Mouse (Mus musculus) splenic B cell, adult 2 months (primary cell): Measurements from ENCODE around the gene Blmh.

Experiments
- DNase-seq: peaks from one replicate; pipeline ENCODE4 v3.0.0-alpha.2; 2011; ENCODE audit warnings: low read depth, low spot score
- H3K27me3 ChIP-seq: 2 replicates; pipeline ENCODE4 v1.6.1; 2012; ENCODE audit warnings: mild to moderate bottlenecking, low read length, moderate library complexity, mixed read lengths; ENCODE audit not compliant: control insufficient read depth, poor library complexity, insufficient read depth, severe bottlenecking
- H3K36me3 ChIP-seq: 2 replicates; pipeline ENCODE4 v1.6.1; 2012; ENCODE audit warnings: mild to moderate bottlenecking, low read length, moderate library complexity, mixed read lengths; ENCODE audit not compliant: control insufficient read depth, poor library complexity, insufficient read depth, severe bottlenecking

Gene Blmh

GRCm38 (mm10) chr11:76946203-76946585 is 21.6 kb downstream of the Blmh start:
- H3K27me3 ChIP-seq: no peaks in the 10 kb centered on the region
- DNase-seq: peak; percentile 5

GRCm38 (mm10) chr11:76953536-76953935 is 28.9 kb downstream of the Blmh start:
- DNase-seq: no peak
- Histone ChIP-seq H3K27me3 (no peaks in the 10 kb centered on the region), H3K36me3 (peaks cover 9% of the 10 kb centered on the region)

More at GRCm38 (mm10) chr11:76946203-76946585, 21.6 kb downstream of the Blmh start:
- peaks cover under 1% of the 10 kb centered on the region; the same call in 1 of the 2 replicates for H3K36me3 ChIP-seq

- H3K36me3 ChIP-seq: peaks cover 12% of the 10 kb centered on the region
- DNase-seq: no peak
- no peaks in the 10 kb centered on the region for H3K27me3 ChIP-seq
These were observed 41.1 kb downstream of the Blmh start for GRCm38 (mm10) chr11:76965703-76966102.

DNA sequence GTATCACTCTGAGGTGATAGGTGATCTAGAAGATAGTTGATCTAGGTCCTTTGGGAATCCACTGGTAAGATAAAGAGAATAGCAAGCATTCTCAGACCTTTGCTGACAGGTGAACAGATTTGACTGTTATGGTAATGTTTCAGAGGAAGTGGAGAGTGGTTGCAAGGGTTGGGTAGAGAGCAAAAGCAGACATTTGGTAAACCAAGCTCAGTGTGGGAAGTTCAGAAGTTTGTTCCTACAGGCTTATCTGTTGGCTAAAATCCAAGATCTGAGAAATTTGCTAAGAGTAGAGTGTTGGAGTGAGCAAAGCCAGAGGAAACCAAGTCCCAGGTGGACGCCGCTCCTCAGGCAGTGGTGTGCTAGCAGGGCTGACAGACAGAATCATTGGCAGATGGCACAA is 45.7 kb downstream of the Blmh start:
- H3K36me3 ChIP-seq: peaks cover 8% of the 10 kb centered on the region
- no peak for DNase-seq
- H3K27me3 ChIP-seq: no peaks in the 10 kb centered on the region

DNA sequence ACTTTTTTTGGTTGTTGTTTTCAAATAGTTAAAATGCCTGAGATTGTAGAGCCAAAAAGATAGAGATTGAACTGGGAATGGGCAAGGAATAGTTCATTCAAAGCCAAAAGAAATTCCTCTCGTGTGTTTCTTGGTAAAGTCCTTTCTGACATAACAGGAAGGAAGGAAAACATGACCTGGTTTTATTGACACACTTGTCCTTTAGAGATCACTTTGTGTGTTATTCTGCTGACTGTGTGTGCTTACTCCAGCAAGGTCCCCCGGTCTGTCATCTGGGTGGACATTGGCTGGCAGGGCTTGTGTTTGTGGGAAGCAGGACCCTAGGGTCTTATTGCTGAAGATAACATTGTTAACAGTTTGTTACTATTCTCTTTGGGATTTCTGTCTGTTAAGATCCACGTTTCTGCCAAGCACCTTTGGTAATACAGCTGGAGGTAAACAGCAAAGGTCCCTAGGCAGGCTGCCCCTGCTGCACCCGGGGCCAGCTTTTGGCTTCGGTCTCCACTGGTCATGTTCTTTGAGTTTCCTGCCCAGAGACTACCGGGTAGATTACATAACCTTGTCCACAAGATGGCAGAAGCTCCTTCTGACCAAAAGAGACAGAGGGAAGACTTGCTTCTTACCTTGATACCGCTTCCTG is 50.2 kb downstream of the Blmh start:
- DNase-seq: no peak
- H3K27me3 ChIP-seq: no peaks in the 10 kb centered on the region
- H3K36me3 ChIP-seq: peaks cover 6% of the 10 kb centered on the region; the same call in 1 of the 2 replicates

DNA sequence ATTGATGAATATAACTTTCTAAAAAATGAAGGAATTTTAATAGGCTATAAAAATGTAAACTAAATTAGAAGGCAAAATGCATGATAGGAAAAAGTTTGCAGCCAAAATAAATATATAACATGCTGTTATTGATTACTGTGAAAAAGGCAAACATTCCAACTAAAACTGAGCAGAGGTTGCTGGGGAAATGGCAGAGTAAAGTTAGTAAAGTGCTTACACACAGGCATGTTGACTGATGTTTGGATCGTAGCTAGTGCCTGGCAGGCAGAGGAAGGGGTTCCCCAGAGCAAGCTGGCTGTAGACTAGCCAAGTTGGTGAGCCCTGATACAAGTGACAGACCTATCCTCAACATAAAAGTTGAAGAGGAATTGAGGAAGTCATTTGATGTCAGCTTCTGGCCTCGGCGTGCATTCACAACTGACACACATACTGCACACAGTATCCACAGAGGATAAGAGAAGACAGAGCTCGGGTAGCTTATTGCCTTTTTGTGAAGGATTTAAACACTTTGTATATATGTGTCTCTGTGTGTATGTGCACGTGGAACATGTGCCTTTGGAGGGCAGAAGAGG is 57.0 kb downstream of the Blmh start:
- Histone ChIP-seq H3K36me3 (peaks cover 9% of the 10 kb centered on the region), H3K27me3 (no peaks in the 10 kb centered on the region)
- DNase-seq: no peak

DNA sequence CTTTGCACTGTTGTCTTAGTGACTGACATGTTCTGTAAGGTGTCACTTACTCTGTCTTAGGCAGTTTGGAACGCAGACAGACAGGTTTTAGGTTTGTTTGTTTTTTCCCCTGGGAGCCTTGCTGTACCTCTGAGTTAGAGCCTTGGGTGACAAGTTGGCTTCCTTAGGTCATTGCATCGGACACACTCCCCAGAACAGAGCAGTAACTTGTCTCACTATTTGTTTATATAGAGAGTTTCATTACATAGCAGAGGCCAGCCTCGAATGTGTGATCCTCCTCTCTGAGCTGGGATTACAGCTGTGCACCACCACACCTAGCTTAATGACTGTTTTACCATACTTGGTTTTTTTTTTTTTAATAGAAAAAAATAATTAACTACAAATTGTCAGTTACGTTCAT is 57.8 kb downstream of the Blmh start:
- DNase-seq: no peak
- H3K27me3 ChIP-seq: no peaks in the 10 kb centered on the region
- H3K36me3 ChIP-seq: peaks cover 15% of the 10 kb centered on the region

DNA sequence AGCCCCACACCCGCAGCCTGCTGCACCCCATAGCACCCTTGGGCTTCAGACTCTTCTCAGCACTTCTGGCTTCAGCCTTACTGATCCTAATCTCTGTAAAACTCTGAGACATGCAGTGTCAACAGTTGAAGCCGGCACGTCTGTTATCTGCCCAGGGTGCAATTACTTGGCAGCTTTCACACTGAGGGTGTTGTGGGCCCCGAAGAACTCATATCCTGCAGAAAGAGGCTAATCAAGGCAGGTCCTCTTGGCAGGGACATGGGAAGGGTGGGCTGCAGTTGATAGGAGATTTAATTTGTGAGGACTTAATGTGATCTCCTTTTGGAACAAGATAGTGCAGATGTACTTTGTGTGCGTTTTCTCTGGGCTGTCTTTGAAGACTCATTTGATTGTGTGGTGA is 59.0 kb downstream of the Blmh start:
- DNase-seq: no peak
- H3K36me3 ChIP-seq: peaks cover 16% of the 10 kb centered on the region
- H3K27me3 ChIP-seq: no peaks in the 10 kb centered on the region

- H3K27me3 ChIP-seq: no peaks in the 10 kb centered on the region
- peaks cover 15% of the 10 kb centered on the region for H3K36me3 ChIP-seq
- DNase-seq: no peak
These were observed 59.6 kb downstream of the Blmh start for GRCm38 (mm10) chr11:76984173-76984572.

DNA sequence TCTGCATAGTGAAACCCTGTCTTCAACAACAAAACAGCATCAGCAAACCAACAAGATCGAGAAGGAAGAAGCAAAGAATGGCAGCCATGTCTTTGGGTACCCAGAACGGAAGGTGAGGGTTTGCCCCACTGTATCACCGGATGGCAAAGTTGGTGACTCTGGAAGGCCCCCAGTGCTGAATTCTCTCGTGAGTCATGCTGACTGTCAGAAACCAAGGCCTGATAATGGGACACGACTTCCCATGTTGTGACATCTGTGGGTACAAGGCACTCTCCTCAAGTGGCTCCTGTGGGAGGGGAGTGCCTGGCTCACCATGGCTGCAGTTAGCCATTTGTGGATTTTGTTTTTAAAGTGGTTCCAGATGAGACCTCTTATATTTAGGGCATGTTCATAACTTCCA is 66.2 kb downstream of the Blmh start:
- no peak for DNase-seq

DNA sequence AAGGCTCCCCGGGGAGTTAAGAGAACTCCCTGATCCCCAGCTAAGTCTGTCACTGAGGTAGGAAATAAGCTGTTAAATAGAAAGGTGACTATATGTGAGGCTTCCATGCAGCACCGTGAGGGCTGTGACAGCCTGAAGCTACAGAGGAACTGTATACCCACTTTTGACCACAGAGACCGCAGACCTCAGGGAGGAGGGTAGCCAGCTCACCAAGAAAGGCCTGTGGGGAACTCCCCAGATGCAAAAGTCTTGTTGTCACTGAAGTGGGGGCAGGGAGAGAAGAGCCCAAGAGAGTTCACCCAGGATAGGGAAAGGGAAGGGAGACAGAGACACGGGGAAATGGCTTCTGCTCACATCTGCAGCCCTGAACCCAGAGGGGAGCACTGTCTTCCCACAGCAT is 68.3 kb downstream of the Blmh start:
- Histone ChIP-seq H3K27me3 (peaks cover 2% of the 10 kb centered on the region; the same call in 1 of the 2 replicates), H3K36me3 (no peaks in the 10 kb centered on the region)
- DNase-seq: peak; percentile 82

More for the DNA sequence above, 66.2 kb downstream of the Blmh start:
- no peaks in the 10 kb centered on the region for H3K27me3 ChIP-seq
- peaks cover 11% of the 10 kb centered on the region; the same call in 1 of the 2 replicates for H3K36me3 ChIP-seq

- no peak for DNase-seq
- H3K27me3 ChIP-seq: peaks cover 5% of the 10 kb centered on the region; the same call in 1 of the 2 replicates
- H3K36me3 ChIP-seq: no peaks in the 10 kb centered on the region
These were observed 71.5 kb downstream of the Blmh start for GRCm38 (mm10) chr11:76995966-76996672.

GRCm38 (mm10) chr11:76997305-76997704 is 72.7 kb downstream of the Blmh start:
- Histone ChIP-seq H3K36me3 (no peaks in the 10 kb centered on the region), H3K27me3 (peaks cover 5% of the 10 kb centered on the region; the same call in 1 of the 2 replicates)
- DNase-seq: peak; percentile 83

- DNase-seq: peak; percentile 34
- Histone ChIP-seq H3K27me3 (peaks cover 5% of the 10 kb centered on the region; the same call in 1 of the 2 replicates), H3K36me3 (no peaks in the 10 kb centered on the region)
These were observed 73.5 kb downstream of the Blmh start, which contains the start of gene Slc6a4 for GRCm38 (mm10) chr11:76997916-76998704. Gene Slc6a4, plus strand, starts transcription at chr11:76998603.
